Mouse (Mus musculus): ENCODE results near the gene Zfp978.

DNA sequence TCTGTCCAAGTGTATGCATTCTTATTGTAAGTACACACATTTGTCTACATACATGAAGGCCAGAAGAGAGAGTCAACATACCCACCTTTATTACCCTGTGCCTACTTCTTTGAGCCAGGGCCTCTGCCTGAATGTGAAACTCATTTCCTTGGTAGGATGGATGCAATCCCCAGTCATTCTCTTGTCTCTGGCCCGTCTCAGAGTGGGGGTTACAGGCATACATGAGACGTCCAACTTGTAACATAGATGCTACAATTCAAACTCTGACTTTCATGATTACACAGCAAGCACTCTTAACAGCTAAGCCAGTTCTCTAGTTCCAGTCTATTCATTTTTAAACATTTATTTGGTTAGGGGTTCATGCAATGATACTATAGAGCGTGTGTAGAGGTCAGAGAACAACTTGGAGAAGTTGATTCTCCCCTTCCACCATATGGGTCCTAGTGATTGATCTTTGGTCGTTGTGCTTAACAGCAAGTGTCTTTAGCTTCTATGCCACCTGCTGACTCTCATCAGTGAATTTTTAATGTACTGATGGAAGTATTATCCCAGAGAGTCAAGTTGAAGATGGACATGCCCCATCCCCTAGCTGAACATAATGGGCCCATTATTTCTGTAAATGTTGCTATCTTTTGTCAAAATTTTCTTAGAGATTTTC lies 62.7 kb downstream of the Zfp978 start:
- TF ChIP-seq CTCF (IDR thresholded peaks at IDR 0.05; ENCODE audit: borderline replicate concordance, control insufficient read depth, extremely low read depth, insufficient read depth, low read length, poor library complexity) (no peak), POLR2A (IDR thresholded peaks at IDR 0.05; ENCODE audit: control insufficient read depth, extremely low read depth, insufficient read depth, low read length, poor library complexity) (no peak)

Measured in thymus, adult 2 months (tissue).